Mouse (Mus musculus) left cerebral cortex, adult 2 months (tissue): ENCODE results near the gene Zfp59. TPM values are rescaled to one million over a fixed set of nuclear protein-coding genes. Genes with fewer than 3 reads are reported as not detected.
"Not testable (repeated sequence)": the region's sequence is repeated elsewhere in the genome, so short reads cannot be mapped to it uniquely, and the experiment has no call there.

Experiments
- DNase-seq, 2 experiments: peaks; one replicate each; pipeline ENCODE4 v3.0.0; 2021 to 2022; ENCODE audit warnings: low spot score in 2 of 2, mixed read lengths in 1 of 2; ENCODE audit errors: extremely low spot score in 1 of 2
- H3K27ac ChIP-seq: fragments of 200-600 bp; 2 replicates; pipeline ENCODE4 v1.8.1; 2022
- H3K4me3 ChIP-seq: fragments of 200-600 bp; 2 replicates; pipeline ENCODE4 v1.8.1; 2022
- CTCF ChIP-seq: fragments of 200-600 bp; IDR thresholded peaks from 2 replicates; pipeline ENCODE4 v1.8.1; 2022; ENCODE audit warnings: antibody characterized with exemption, mild to moderate bottlenecking, moderate library complexity
- intact Hi-C: fragments of 180-260 bp; cut with DNase I; formaldehyde crosslinking; loops from one replicate; pipeline ENCODE4 v1.15.1; 2025
- long read RNA-seq, 2 experiments: library from polyadenylated mRNA; stranded (forward); transcript quantifications; one replicate each; pipeline ENCODE4 v2.0.0; 2021; ENCODE audit warnings: borderline mapping rate in 2 of 2
- total RNA-seq, 2 experiments: library from RNA; stranded (reverse); gene quantifications; 2 replicates each; pipeline ENCODE4 v1.2.3; 2021

The Zfp59 gene
- 1 to 10 TPM; 4.1 to 5.0 TPM for total RNA-seq
- long read RNA-seq, experiment 1, partial matches to known transcripts, result 0 of 5 reads
- long read RNA-seq, experiment 1, other reads (novel, unspliced or antisense), result 3 of 5 reads
- long read RNA-seq, experiment 2, transcript Zfp59-202 (5 exons, 3,437 nt), result major isoform, 5 of 5 reads
- long read RNA-seq, experiment 2, partial matches to known transcripts, result 0 of 5 reads
- long read RNA-seq, experiment 2, other reads (novel, unspliced or antisense), result 0 of 5 reads

DNA sequence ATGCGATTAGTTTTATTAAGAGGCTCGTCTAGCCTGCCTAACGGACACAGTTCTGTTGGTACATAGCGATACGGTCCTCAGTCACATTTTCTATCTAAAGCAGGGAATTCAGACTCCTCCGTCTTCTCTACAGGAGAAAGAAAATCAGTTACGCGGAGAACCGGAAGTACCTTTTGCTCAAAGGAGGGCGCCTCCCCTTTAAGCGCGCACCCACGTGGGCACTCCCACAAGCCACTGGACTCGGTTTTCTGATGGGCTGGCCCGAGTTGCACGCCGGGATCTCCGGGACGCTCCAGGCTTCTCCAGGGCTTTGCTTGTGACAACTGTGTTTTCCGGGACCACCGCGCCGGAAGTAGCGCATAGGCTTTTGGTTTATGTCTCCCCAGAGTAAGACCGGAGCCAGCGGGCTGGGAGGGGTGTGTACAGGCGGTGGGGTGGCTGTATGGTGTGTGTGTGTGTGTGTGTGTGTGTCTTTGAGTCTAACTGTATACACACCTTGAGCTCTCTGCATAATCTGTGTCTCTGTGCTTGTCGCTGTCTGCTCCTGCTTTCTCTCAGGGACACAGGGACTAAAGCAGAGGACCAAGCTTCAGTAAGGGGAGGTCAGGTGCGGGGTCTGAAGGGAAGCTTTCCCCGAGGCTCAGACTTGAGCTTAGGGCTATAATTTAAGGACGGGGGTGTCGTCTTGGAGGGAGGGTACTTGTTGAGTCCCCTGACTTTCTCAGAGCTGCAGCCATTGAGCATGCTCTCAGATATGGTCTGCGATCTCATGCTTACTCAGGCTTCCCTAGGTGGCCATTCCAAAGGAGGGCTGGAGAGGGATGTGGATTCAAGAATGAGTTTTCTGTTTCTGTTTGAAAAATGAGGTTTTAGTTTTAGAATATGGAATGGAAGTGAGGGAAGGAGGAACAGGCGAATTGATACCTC, at the start of gene Zfp59:
TSS of gene Zfp59 (plus strand) at position 285 of the 927 bp plus-strand sequence.
- Histone ChIP-seq H3K4me3 (peak within 1 kb of the TSS; percentile 59), H3K27ac (peak within 1 kb of the TSS; percentile 89)
- DNase-seq, result peak; percentile 84 to 87
- no peak for TF ChIP-seq CTCF
- intact Hi-C loops, result loop anchor here (1.0 kb wide), 2 partner anchors 34 to 91 kb away; partner anchors contain the start of gene Zfp974

GRCm38 (mm10) chr7:27789306-27789705, 49.1 kb upstream of the Zfp59 start:
- intact Hi-C loops, result loop anchor here (5.0 kb wide), 1 partner anchor 448 kb away; no protein-coding TSS in a partner anchor
- TF ChIP-seq CTCF, result no peak
- Histone ChIP-seq H3K27ac (no peak overlapping the region), H3K4me3 (no peak overlapping the region)
- no peak for DNase-seq

GRCm38 (mm10) chr7:27793865-27794264, 44.5 kb upstream of the Zfp59 start:
- H3K27ac ChIP-seq, H3K4me3 ChIP-seq, intact Hi-C loops, DNase-seq: not testable (repeated sequence)

DNA sequence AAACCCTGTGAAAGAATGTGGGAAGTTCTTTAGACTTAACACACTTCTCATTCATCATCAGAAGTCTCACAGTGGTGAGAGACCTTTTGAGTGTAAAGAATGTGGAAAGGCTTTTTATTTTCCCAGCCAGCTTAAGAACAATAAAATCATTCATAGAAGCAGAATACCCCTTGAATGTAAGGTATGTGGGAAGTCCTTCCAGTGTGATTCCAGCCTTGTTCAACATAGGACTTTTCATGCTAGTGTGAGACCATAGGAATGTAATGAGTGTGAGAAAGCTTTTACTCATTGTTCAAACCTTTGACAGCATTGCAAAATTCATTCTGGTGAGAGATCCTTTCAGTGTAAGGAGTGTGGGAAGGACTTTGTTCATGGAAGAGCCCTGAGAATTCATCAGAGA, 43.8 kb upstream of the Zfp59 start:
- Histone ChIP-seq H3K27ac (no peak overlapping the region), H3K4me3 (no peak overlapping the region)
- no peak for DNase-seq
- no peak for TF ChIP-seq CTCF
- intact Hi-C loops, result no loop called here

DNA sequence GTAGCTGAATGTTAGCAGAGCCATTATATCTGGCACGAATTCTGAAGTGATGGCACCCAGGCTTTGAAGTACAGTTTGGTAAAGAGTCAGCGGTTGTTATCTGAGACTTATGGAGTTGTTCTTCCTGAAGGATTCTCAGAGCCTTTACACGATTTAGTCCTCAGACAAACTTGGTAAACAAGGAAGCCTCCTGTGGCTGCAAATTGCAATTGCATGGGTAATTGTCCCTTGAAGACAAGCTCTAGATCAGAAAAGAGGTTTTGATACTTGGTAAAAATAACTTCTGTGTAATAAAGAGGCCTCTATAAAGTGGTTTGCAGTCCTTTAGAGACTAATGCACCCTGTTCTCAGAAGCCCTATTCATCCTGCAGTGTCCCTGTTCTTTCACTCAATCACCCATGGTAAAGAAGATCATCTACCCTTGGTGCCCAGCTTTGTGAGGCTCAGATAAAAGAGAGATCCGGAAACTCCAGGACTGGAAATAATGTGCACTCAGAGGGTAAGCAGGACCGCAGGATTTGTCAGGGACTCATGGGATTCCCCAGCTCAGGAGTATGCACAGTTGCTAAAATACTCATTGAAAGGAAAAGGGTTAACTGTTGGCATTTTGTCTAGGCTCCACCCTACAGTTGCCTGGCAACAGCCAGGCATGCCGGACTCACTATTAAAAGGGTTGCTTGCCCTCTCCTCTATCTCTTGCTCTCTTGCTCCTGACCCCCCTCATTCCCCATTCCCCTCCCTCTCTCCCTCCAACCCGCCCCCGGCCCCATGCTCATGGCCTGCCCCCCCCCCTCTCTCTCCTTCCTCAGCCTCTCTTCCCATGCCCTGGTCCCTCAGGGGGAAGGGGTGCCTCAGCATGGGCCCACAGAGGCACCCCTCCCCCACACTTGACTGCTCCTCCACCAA, 40.2 kb upstream of the Zfp59 start:
- no peak overlapping the region for H3K27ac ChIP-seq
- DNase-seq, result no peak
- peak; percentile 12 for TF ChIP-seq CTCF
- intact Hi-C loops, result no loop called here
- no peak overlapping the region for H3K4me3 ChIP-seq

DNA sequence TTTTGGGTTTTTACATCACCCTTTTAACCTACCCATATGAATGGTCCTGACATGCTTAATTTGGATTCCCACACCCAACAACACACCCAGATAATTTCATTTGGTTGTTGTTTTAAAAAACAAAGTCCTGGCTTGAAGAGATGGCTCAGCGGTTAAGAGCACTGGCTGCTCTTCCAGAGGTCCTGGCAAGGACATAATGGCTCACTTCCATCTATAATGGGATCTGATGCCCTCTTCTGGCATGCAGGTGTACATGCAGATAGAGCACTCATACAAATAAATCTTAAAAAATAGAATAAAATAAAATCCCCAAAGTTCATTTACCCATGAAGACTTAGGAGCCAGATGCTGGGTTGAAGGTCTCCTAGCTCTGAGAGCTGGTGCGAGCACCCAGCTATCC, 37.3 kb upstream of the Zfp59 start:
- Histone ChIP-seq H3K4me3 (no peak overlapping the region), H3K27ac (no peak overlapping the region)
- DNase-seq, result no peak
- TF ChIP-seq CTCF, result peak; percentile 56
- intact Hi-C loops, result loop anchor here (5.0 kb wide), 2 partner anchors 69 to 114 kb away; partner anchors contain the start of genes Zfp60 and Zfp607b

GRCm38 (mm10) chr7:27802986-27803385, 35.4 kb upstream of the Zfp59 start:
- H3K27ac ChIP-seq, result no peak overlapping the region
- intact Hi-C loops, result loop anchor here (5.0 kb wide), 2 partner anchors 71 to 116 kb away; partner anchors contain the start of genes Zfp60 and Zfp607b
- H3K4me3 ChIP-seq, result no peak overlapping the region
- TF ChIP-seq CTCF, result no peak
- DNase-seq, result no peak

GRCm38 (mm10) chr7:27804297-27805030, 33.9 kb upstream of the Zfp59 start:
- Histone ChIP-seq H3K27ac (peak overlapping the region; percentile 73), H3K4me3 (peak overlapping the region; percentile 68)
- intact Hi-C loops, result loop anchor here (1.0 to 5.0 kb wide), 3 partner anchors 34 to 117 kb away; partner anchors contain the start of genes Zfp59, Zfp60 and Zfp607b
- TF ChIP-seq CTCF, result no peak
- peak; percentile 86 to 87 for DNase-seq

- H3K4me3 ChIP-seq, H3K27ac ChIP-seq, intact Hi-C loops, DNase-seq: not testable (repeated sequence)
These were observed 31.5 kb upstream of the Zfp59 start, which contains the start of gene Zfp626 for GRCm38 (mm10) chr7:27806896-27807295. Zfp626 (plus strand) TSS chr7:27807196.

DNA sequence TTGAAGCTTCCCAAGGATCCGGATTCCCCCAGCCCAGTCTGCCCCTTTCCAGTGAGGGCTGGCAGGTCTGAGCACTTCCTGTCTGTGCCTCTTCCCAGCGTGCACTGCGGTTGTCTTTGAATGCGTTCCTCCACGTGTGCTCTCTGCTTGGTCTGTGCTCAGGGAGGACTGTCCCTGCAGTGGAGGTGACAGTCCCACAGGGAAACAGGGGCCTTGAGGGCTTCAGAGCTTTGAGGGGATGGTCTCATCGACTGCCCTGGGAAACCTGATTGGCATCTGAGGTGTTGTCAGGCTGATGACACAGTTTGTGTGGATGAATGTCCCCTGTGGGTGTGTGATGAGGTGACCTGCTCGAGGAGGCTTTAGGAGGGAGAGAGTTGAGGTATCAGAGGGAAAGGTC, 31.1 kb upstream of the Zfp59 start:
- intact Hi-C loops, H3K27ac ChIP-seq, DNase-seq, H3K4me3 ChIP-seq: not testable (repeated sequence)
